Comparison of ENCODE assay signal across 10 mouse cellular contexts in genomic region chr2:31082639-31083038, GRCm38 (mm10). TPM values are rescaled to one million over a fixed set of nuclear protein-coding genes. Genes with fewer than 3 reads are reported as not detected.
DNase-seq lines count a peak whose midpoint lies in the region; ATAC-seq lines count a peak whose summit lies in the region.
"Had no signal": no experiment of that assay in that cellular context is flagged by ENCODE, and none has a peak within 500 bp of the region (broad histone marks: within the 10 kb centered on the region; RNA-seq: fewer than 3 reads in every experiment).

No protein-coding gene starts in this region.

- WGBS in liver, embryonic 15.5 days (ENCODE audit: insufficient replicate concordance) = 24% methylated on average over 17 of the region's 17 CpGs

- H3K4me2 ChIP-seq in liver, embryonic 15.5 days = peak overlapping the region; percentile 43
- H3K4me2 ChIP-seq: limb, embryonic 13.5 days had no signal

- no peaks in the 10 kb centered on the region for H3K27me3 ChIP-seq in liver, embryonic 15.5 days
- H3K27me3 ChIP-seq: limb, embryonic 13.5 days had no signal

- no peak overlapping the region for H3K9ac ChIP-seq in liver, embryonic 15.5 days
- H3K9ac ChIP-seq: limb, embryonic 13.5 days had no signal

- H3K4me1 ChIP-seq in liver, embryonic 15.5 days (replicated peaks) = peaks cover 39% of the 10 kb centered on the region

- no peak overlapping the region for H3K4me3 ChIP-seq in liver, embryonic 15.5 days (replicated peaks)
- H3K4me3 ChIP-seq: limb, embryonic 13.5 days had no signal

- no peaks in the 10 kb centered on the region for H3K9me3 ChIP-seq in liver, embryonic 15.5 days (replicated peaks)
- H3K9me3 ChIP-seq: limb, embryonic 13.5 days had no signal

- H3K36me3 ChIP-seq in liver, embryonic 15.5 days (replicated peaks) = peaks cover 10% of the 10 kb centered on the region

- peak overlapping the region; percentile 53; the same call in 1 of the 2 replicates for H3K27ac ChIP-seq in liver, embryonic 15.5 days (replicated peaks)
- H3K27ac ChIP-seq: limb, embryonic 13.5 days had no signal

- peak; percentile 41 for DNase-seq in layer of hippocampus, adult 11-12 months (ENCODE audit: low spot score)
- DNase-seq in layer of hippocampus, postnatal 36 days = no peak
- peak; percentile 29 for DNase-seq in R1 (ENCODE audit: low read depth, low spot score)
- peak; percentile 27 to 74 for DNase-seq in spleen, postnatal 10 days (ENCODE audit: low spot score in 2 of 2)
- no peak for DNase-seq in gastrocnemius, adult 18-20 months (ENCODE audit: low spot score)
- no peak for DNase-seq in right cerebral cortex, postnatal 4 days
- DNase-seq in layer of hippocampus, adult 18-20 months (ENCODE audit: low spot score in 2 of 2) = no peak
- DNase-seq: heart, postnatal 4 days had no signal

- peak; percentile 48 for ATAC-seq in liver, embryonic 15.5 days (ENCODE audit: insufficient read depth)

RNA-seq across cellular contexts. Expression of gene Fnbp1, which starts 59.2 kb away (rescaled TPM):
- total RNA-seq in layer of hippocampus, postnatal 36 days (2021) = 100 to 1,000 TPM; 104 to 118 TPM
- 5.1 and 6.1 TPM in 2 replicates for polyA plus RNA-seq in liver, embryonic 15.5 days (2015; fragmentation: Nextera tagmentation; extraction: Ambion mirVana)
- total RNA-seq in gastrocnemius, adult 18-20 months (2021) = 10 to 100 TPM in 1 of 2 experiments, 1 to 10 TPM in 1; 9.2 to 11.9 TPM
- 100 to 1,000 TPM; 111 to 130 TPM for total RNA-seq in layer of hippocampus, adult 18-20 months (2021)

Comparison
In these comparisons a context has a peak if more than half of its experiments do, and no peak if none do; other contexts are left out.
1. DNase-seq: peak in layer of hippocampus, adult 11-12 months (single experiment), R1 (single experiment) and spleen, postnatal 10 days (2 of 2); none in layer of hippocampus, postnatal 36 days (0 of 2), gastrocnemius, adult 18-20 months (single experiment), right cerebral cortex, postnatal 4 days (single experiment) and layer of hippocampus, adult 18-20 months (0 of 2).
2. RNA of gene Fnbp1, which starts 59.2 kb away (total RNA-seq): 111 to 130 TPM in layer of hippocampus, adult 18-20 months and 104 to 118 TPM in layer of hippocampus, postnatal 36 days; 9.2 to 11.9 TPM in gastrocnemius, adult 18-20 months; every median in the first group is over 4 times any median in the second.